14 mouse cellular contexts compared by ENCODE assay signal in the genomic region with DNA sequence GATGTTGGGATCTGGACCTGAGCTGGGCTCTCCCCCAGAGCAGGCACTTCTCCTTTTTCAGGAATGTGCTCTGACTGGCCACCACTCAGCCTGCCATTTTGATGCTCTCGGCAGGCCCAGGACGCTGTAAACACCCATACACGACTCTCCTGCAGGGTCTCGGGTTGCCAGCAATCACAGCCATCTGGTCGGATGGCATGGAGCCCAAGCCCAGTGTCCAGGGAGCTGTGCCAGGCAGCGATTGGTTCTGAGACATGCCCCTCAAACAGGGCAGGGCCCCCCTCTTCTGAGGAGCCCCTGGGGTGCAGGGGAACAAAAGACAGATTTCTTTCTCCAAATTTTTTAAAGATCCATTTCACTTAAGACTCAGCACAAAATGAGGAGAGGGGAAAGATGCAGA.
A peak's percentile ranks its signal among the peaks of the same experiment; 100 is the strongest.
DNase-seq lines count a peak whose midpoint lies in the region; ATAC-seq and TF ChIP-seq lines count a peak whose summit lies in the region.
"Had no signal": no experiment of that assay in that cellular context is flagged by ENCODE, and none has a peak within 500 bp of the region (broad histone marks: within the 10 kb centered on the region; RNA-seq: fewer than 3 reads in every experiment).

No protein-coding gene starts in this region.

- intact Hi-C loops in gastrocnemius, adult 2 months (cut with DNase I) = no loop called here

- no peaks in the 10 kb centered on the region for H3K36me3 ChIP-seq in lung, embryonic 16.5 days (ENCODE audit: control insufficient read depth, insufficient read depth, low read length)
- no peaks in the 10 kb centered on the region for H3K36me3 ChIP-seq in hindbrain, embryonic 11.5 days (ENCODE audit: control insufficient read depth, insufficient read depth, low read length)
- H3K36me3 ChIP-seq in midbrain, postnatal 0 days (ENCODE audit: insufficient read depth, low read length) = no peaks in the 10 kb centered on the region
- H3K36me3 ChIP-seq in kidney, adult 2 months (ENCODE audit: control insufficient read depth, insufficient read depth, low read length) = no peaks in the 10 kb centered on the region
- H3K36me3 ChIP-seq: liver, embryonic 15.5 days had no signal

- TF ChIP-seq CTCF in midbrain, postnatal 0 days (IDR thresholded peaks at IDR 0.05) = no peak
- TF ChIP-seq CTCF in gastrocnemius, adult 2 months (IDR thresholded peaks at IDR 0.05) = no peak
- TF ChIP-seq CTCF in kidney, adult 2 months (conservative IDR thresholded peaks at IDR 0.05; ENCODE audit: insufficient read depth, insufficient read length, low read depth, low read length) = no peak

- H3K9ac ChIP-seq in lung, embryonic 16.5 days (ENCODE audit: low read length) = no peak overlapping the region
- H3K9ac ChIP-seq in hindbrain, embryonic 11.5 days (ENCODE audit: low read depth, low read length) = no peak overlapping the region
- H3K9ac ChIP-seq in midbrain, postnatal 0 days (replicated peaks; ENCODE audit: low read length, poor library complexity, severe bottlenecking) = no peak overlapping the region
- H3K9ac ChIP-seq: liver, embryonic 15.5 days had no signal

- no peak for DNase-seq in lung, postnatal 36 days
- peak; percentile 81 for DNase-seq in cerebellum, adult 9-11 months
- no peak for DNase-seq in hindbrain, embryonic 11.5 days (ENCODE audit: low spot score)
- peak; percentile 88 for DNase-seq in midbrain, postnatal 0 days (ENCODE audit: low spot score)
- DNase-seq in testis, postnatal 14 days (ENCODE audit: low spot score) = no peak
- DNase-seq in gastrocnemius, adult 2 months = no peak
- DNase-seq in kidney, adult 2 months = no peak
- DNase-seq: heart, adult 2 months; layer of hippocampus, adult 9-11 months; right cerebral cortex, postnatal 14 days had no signal

- TF ChIP-seq POLR2A in kidney, adult 2 months (IDR thresholded peaks at IDR 0.05; ENCODE audit: low read depth, low read length) = no peak

- no peaks in the 10 kb centered on the region for H3K9me3 ChIP-seq in lung, embryonic 16.5 days (ENCODE audit: control insufficient read depth, low read length)
- H3K9me3 ChIP-seq in hindbrain, embryonic 11.5 days (ENCODE audit: control insufficient read depth, low read length) = no peaks in the 10 kb centered on the region
- H3K9me3 ChIP-seq in midbrain, postnatal 0 days (ENCODE audit: low read length) = no peaks in the 10 kb centered on the region
- H3K9me3 ChIP-seq: liver, embryonic 15.5 days had no signal

- peaks cover 7% of the 10 kb centered on the region for H3K4me1 ChIP-seq in lung, embryonic 16.5 days (replicated peaks; ENCODE audit: control insufficient read depth, insufficient read depth, low read length)
- H3K4me1 ChIP-seq in hindbrain, embryonic 11.5 days (replicated peaks; ENCODE audit: control insufficient read depth, insufficient read depth, low read length) = 0 out of 2 replicates have a peak, but pooled peaks cover 3% of the 10 kb centered on the region
- H3K4me1 ChIP-seq in midbrain, postnatal 0 days (ENCODE audit: insufficient read depth, low read length) = no peaks in the 10 kb centered on the region
- no peaks in the 10 kb centered on the region for H3K4me1 ChIP-seq in kidney, adult 2 months (ENCODE audit: control insufficient read depth, insufficient read depth, low read length)
- H3K4me1 ChIP-seq: liver, embryonic 15.5 days had no signal

- 18% methylated on average over 6 of the region's 6 CpGs for WGBS in lung, embryonic 16.5 days
- WGBS in hindbrain, embryonic 11.5 days = 38% methylated on average over 6 of the region's 6 CpGs
- WGBS in midbrain, postnatal 0 days = 17% methylated on average over 6 of the region's 6 CpGs
- 38% methylated on average over 6 of the region's 6 CpGs for WGBS in kidney, adult 2 months

- no peak overlapping the region for H3K4me2 ChIP-seq in lung, embryonic 16.5 days (ENCODE audit: low read depth, low read length)
- 0 out of 2 replicates have a peak overlapping the region, but pooled peaks have one; percentile 17 for H3K4me2 ChIP-seq in hindbrain, embryonic 11.5 days (replicated peaks; ENCODE audit: low read depth, low read length)
- no peak overlapping the region for H3K4me2 ChIP-seq in midbrain, postnatal 0 days (ENCODE audit: low read depth, low read length, poor library complexity, severe bottlenecking)
- H3K4me2 ChIP-seq: liver, embryonic 15.5 days had no signal

- H3K27ac ChIP-seq in lung, embryonic 16.5 days (ENCODE audit: low read length) = no peak overlapping the region
- no peak overlapping the region for H3K27ac ChIP-seq in hindbrain, embryonic 11.5 days (ENCODE audit: low read depth, low read length)
- H3K27ac ChIP-seq in midbrain, postnatal 0 days (ENCODE audit: low read depth, low read length) = no peak overlapping the region
- no peak overlapping the region for H3K27ac ChIP-seq in gastrocnemius, adult 2 months
- H3K27ac ChIP-seq in kidney, adult 2 months (ENCODE audit: insufficient read depth, low read depth, low read length) = no peak overlapping the region
- H3K27ac ChIP-seq: heart, adult 2 months; liver, embryonic 15.5 days had no signal

- H3K4me3 ChIP-seq in lung, embryonic 16.5 days (ENCODE audit: low read length) = no peak overlapping the region
- no peak overlapping the region for H3K4me3 ChIP-seq in hindbrain, embryonic 11.5 days (ENCODE audit: low read depth, low read length)
- no peak overlapping the region for H3K4me3 ChIP-seq in midbrain, postnatal 0 days (ENCODE audit: low read depth, low read length)
- no peak overlapping the region for H3K4me3 ChIP-seq in gastrocnemius, adult 2 months
- no peak overlapping the region for H3K4me3 ChIP-seq in kidney, adult 2 months (ENCODE audit: insufficient read depth, low read depth, low read length)
- H3K4me3 ChIP-seq: heart, adult 2 months; liver, embryonic 15.5 days had no signal

- no peaks in the 10 kb centered on the region for H3K27me3 ChIP-seq in lung, embryonic 16.5 days (ENCODE audit: control insufficient read depth, insufficient read depth, low read depth, low read length)
- no peaks in the 10 kb centered on the region for H3K27me3 ChIP-seq in hindbrain, embryonic 11.5 days (ENCODE audit: control insufficient read depth, insufficient read depth, low read length)
- no peaks in the 10 kb centered on the region for H3K27me3 ChIP-seq in midbrain, postnatal 0 days (ENCODE audit: insufficient read depth, low read length)
- H3K27me3 ChIP-seq in kidney, adult 2 months (replicated peaks; ENCODE audit: control insufficient read depth, insufficient read depth, low read length) = no peaks in the 10 kb centered on the region
- H3K27me3 ChIP-seq: CH12.LX; liver, embryonic 15.5 days had no signal

- ATAC-seq in lung, embryonic 16.5 days (ENCODE audit: low read depth) = peak; percentile 53; the same call in 1 of the 2 replicates
- ATAC-seq in hindbrain, embryonic 11.5 days (ENCODE audit: low FRiP score) = no peak
- ATAC-seq in midbrain, postnatal 0 days (ENCODE audit: low FRiP score) = peak; percentile 63; the same call in 1 of the 2 replicates
- ATAC-seq: intestine, postnatal 0 days had no signal

Comparison
In these comparisons a context has a peak if more than half of its experiments do, and no peak if none do; other contexts are left out.
1. DNase-seq: peak in cerebellum, adult 9-11 months (single experiment) and midbrain, postnatal 0 days (single experiment); none in lung, postnatal 36 days (single experiment), hindbrain, embryonic 11.5 days (single experiment), testis, postnatal 14 days (single experiment), gastrocnemius, adult 2 months (single experiment) and kidney, adult 2 months (single experiment).